Mouse (Mus musculus) heart, adult 2 months (tissue): ENCODE data around the gene Gp1ba.

Experiments used
- CTCF ChIP-seq: fragments of 200-600 bp; IDR thresholded peaks from 2 replicates; pipeline ENCODE4 v1.8.1; 2022; ENCODE audit warnings: antibody characterized with exemption, mild to moderate bottlenecking, moderate library complexity
- EP300 ChIP-seq: fragments of 200-500 bp; IDR thresholded peaks from 2 replicates; pipeline ENCODE4 v1.6.1; 2011; ENCODE audit warnings: low read depth, low read length, control low read depth; ENCODE audit not compliant: insufficient read depth

- TF ChIP-seq CTCF, result no peak
- no peak for TF ChIP-seq EP300
Observed at GRCm38 (mm10) chr11:70686901-70687566, 48.1 kb downstream of the Gp1ba start.
